Comparison of ENCODE assay signal across 30 mouse cellular contexts in the genomic region with DNA sequence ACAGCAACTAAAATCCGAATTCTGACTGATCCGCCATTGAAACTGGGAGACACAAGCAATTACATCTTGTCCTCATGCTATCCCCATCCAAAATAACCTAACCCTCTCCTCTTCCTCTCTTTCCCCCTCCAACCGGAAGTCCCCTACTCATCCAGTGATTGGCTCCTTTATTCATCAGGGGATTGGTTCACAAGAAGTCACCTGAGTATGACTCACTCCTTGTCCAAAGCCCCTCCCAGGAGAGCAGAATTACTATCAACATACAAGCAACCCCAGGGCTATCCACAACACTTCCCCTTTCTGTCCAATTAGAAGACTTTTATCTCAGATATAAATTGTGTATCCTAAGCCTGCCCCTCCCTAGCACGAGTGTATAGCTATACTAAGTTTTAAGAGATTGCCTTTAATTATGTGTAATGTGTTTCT. TPM values are rescaled to one million over a fixed set of nuclear protein-coding genes. Genes with fewer than 3 reads are reported as not detected.
DNase-seq lines count a peak whose midpoint lies in the region; ATAC-seq and TF ChIP-seq lines count a peak whose summit lies in the region.
"Had no signal": no experiment of that assay in that cellular context is flagged by ENCODE, and none has a peak within 500 bp of the region (broad histone marks: within the 10 kb centered on the region; RNA-seq: fewer than 3 reads in every experiment).

No protein-coding gene starts in this region.

- ATAC-seq in liver, embryonic 13.5 days (ENCODE audit: low read depth): peak; percentile 58; the same call in 1 of the 2 replicates
- peak; percentile 77 for ATAC-seq in G1E (ENCODE audit: extremely low read depth, insufficient number of reproducible peaks, low FRiP score, poor library complexity, severe bottlenecking)
- ATAC-seq in lung, postnatal 0 days: no peak
- ATAC-seq in neural tube, embryonic 15.5 days (ENCODE audit: low FRiP score): no peak
- ATAC-seq: CD4-positive, CD25-positive, alpha-beta regulatory T cell, adult 4 months; forebrain, postnatal 0 days; hindbrain, embryonic 16.5 days; midbrain, embryonic 13.5 days had no signal

- H3K36me3 ChIP-seq in liver, embryonic 13.5 days: 0 out of 2 replicates have a peak, but pooled peaks cover 7% of the 10 kb centered on the region
- peaks cover 48% of the 10 kb centered on the region for H3K36me3 ChIP-seq in G1E (replicated peaks)
- H3K36me3 ChIP-seq in lung, postnatal 0 days (ENCODE audit: insufficient read depth, low read length): peaks cover 6% of the 10 kb centered on the region; the same call in 1 of the 2 replicates
- H3K36me3 ChIP-seq in neural tube, embryonic 15.5 days: peaks cover 48% of the 10 kb centered on the region

- no peak for TF ChIP-seq CTCF in G1E (IDR thresholded peaks at IDR 0.05; ENCODE audit: low read depth, low read length)
- no peak for TF ChIP-seq CTCF in bone marrow macrophage, adult 2 months (IDR thresholded peaks at IDR 0.05; ENCODE audit: low read depth, low read length)
- TF ChIP-seq CTCF in lung, postnatal 0 days (IDR thresholded peaks at IDR 0.05): no peak

- H3K4me3 ChIP-seq in liver, embryonic 13.5 days (replicated peaks): no peak overlapping the region
- no peak overlapping the region for H3K4me3 ChIP-seq in G1E (ENCODE audit: low read depth, low read length)
- no peak overlapping the region for H3K4me3 ChIP-seq in bone marrow macrophage, adult 2 months (ENCODE audit: insufficient read depth, low read length)
- H3K4me3 ChIP-seq in lung, postnatal 0 days (ENCODE audit: low read depth, low read length): no peak overlapping the region
- no peak overlapping the region for H3K4me3 ChIP-seq in neural tube, embryonic 15.5 days (replicated peaks)
- H3K4me3 ChIP-seq: embryonic facial prominence, embryonic 10.5 days; embryonic facial prominence, embryonic 15.5 days; forebrain, embryonic 12.5 days; left cerebral cortex, adult 2 months; limb, embryonic 12.5 days; lung, embryonic 15.5 days; megakaryocyte, embryonic 14.5 days; midbrain, embryonic 13.5 days; neural tube, embryonic 13.5 days; stomach, embryonic 15.5 days had no signal

- TF ChIP-seq EP300 in lung, postnatal 0 days (IDR thresholded peaks at IDR 0.05): no peak

- no peak overlapping the region for H3K4me2 ChIP-seq in liver, embryonic 13.5 days
- H3K4me2 ChIP-seq in lung, postnatal 0 days (replicated peaks; ENCODE audit: low read depth, low read length): no peak overlapping the region
- H3K4me2 ChIP-seq in neural tube, embryonic 15.5 days: no peak overlapping the region
- H3K4me2 ChIP-seq: embryonic facial prominence, embryonic 15.5 days; forebrain, embryonic 12.5 days; limb, embryonic 12.5 days; lung, embryonic 15.5 days; midbrain, embryonic 13.5 days; neural tube, embryonic 13.5 days; stomach, embryonic 15.5 days had no signal

- no peak for TF ChIP-seq POLR2A in bone marrow macrophage, adult 2 months (IDR thresholded peaks at IDR 0.05; ENCODE audit: borderline replicate concordance, low read depth, low read length)

- no peaks in the 10 kb centered on the region for H3K27me3 ChIP-seq in liver, embryonic 13.5 days
- no peaks in the 10 kb centered on the region for H3K27me3 ChIP-seq in G1E (ENCODE audit: insufficient read depth, low read length)
- H3K27me3 ChIP-seq in lung, postnatal 0 days (replicated peaks; ENCODE audit: insufficient read depth, low read length): no peaks in the 10 kb centered on the region
- H3K27me3 ChIP-seq in neural tube, embryonic 15.5 days (replicated peaks): no peaks in the 10 kb centered on the region
- H3K27me3 ChIP-seq: embryonic facial prominence, embryonic 15.5 days; forebrain, embryonic 12.5 days; limb, embryonic 12.5 days; lung, embryonic 15.5 days; megakaryocyte, embryonic 14.5 days; midbrain, embryonic 13.5 days; neural tube, embryonic 13.5 days; stomach, embryonic 15.5 days had no signal

- no peak for DNase-seq in liver, embryonic 13.5 days
- DNase-seq in liver (no peak), G1E (ENCODE audit: low spot score) (no peak)
- DNase-seq in lung, postnatal 0 days (ENCODE audit: low spot score): no peak
- no peak for DNase-seq in right cerebral cortex, postnatal 10 days (ENCODE audit: low spot score in 2 of 2)
- no peak for DNase-seq in kidney, adult 9 months
- DNase-seq: adrenal gland, postnatal 25 days; cerebellum, adult 2 months; cerebellum, postnatal 14 days; forebrain, postnatal 0 days; heart, postnatal 14 days; kidney, postnatal 14 days; lung, postnatal 36 days; right cerebral cortex, postnatal 14 days had no signal

- no peak overlapping the region for H3K9ac ChIP-seq in liver, embryonic 13.5 days
- H3K9ac ChIP-seq in lung, postnatal 0 days (replicated peaks; ENCODE audit: low read depth): no peak overlapping the region
- no peak overlapping the region for H3K9ac ChIP-seq in neural tube, embryonic 15.5 days (replicated peaks)
- H3K9ac ChIP-seq: embryonic facial prominence, embryonic 15.5 days; forebrain, embryonic 12.5 days; forebrain, postnatal 0 days; limb, embryonic 12.5 days; liver, embryonic 14.5 days; lung, embryonic 15.5 days; midbrain, embryonic 13.5 days; neural tube, embryonic 13.5 days; stomach, embryonic 15.5 days had no signal

- 66% methylated on average over 4 of the region's 4 CpGs for WGBS in liver, embryonic 13.5 days (ENCODE audit: insufficient replicate concordance)
- 82% methylated on average over 4 of the region's 4 CpGs for WGBS in lung, postnatal 0 days
- 88% methylated on average over 4 of the region's 4 CpGs for WGBS in neural tube, embryonic 15.5 days

- no peak overlapping the region for H3K27ac ChIP-seq in liver, embryonic 13.5 days
- H3K27ac ChIP-seq in bone marrow macrophage, adult 2 months (ENCODE audit: insufficient read depth, low read depth, low read length): peak overlapping the region; percentile 42
- no peak overlapping the region for H3K27ac ChIP-seq in lung, postnatal 0 days (ENCODE audit: low read length)
- no peak overlapping the region for H3K27ac ChIP-seq in neural tube, embryonic 15.5 days (replicated peaks)
- H3K27ac ChIP-seq: embryonic facial prominence, embryonic 10.5 days; embryonic facial prominence, embryonic 15.5 days; forebrain, embryonic 12.5 days; left cerebral cortex, adult 2 months; limb, embryonic 12.5 days; liver, embryonic 14.5 days; lung, embryonic 15.5 days; midbrain, embryonic 13.5 days; neural tube, embryonic 13.5 days; stomach, embryonic 15.5 days had no signal

- H3K4me1 ChIP-seq in liver, embryonic 13.5 days (replicated peaks): peaks cover 3% of the 10 kb centered on the region; the same call in 1 of the 2 replicates
- H3K4me1 ChIP-seq in G1E (ENCODE audit: insufficient read depth, low read depth, low read length): peaks cover 12% of the 10 kb centered on the region
- peaks cover 48% of the 10 kb centered on the region for H3K4me1 ChIP-seq in bone marrow macrophage, adult 2 months (ENCODE audit: control insufficient read depth, insufficient read depth, low read length)
- H3K4me1 ChIP-seq in lung, postnatal 0 days (ENCODE audit: insufficient read depth, low read depth, low read length): no peaks in the 10 kb centered on the region
- no peaks in the 10 kb centered on the region for H3K4me1 ChIP-seq in neural tube, embryonic 15.5 days
- H3K4me1 ChIP-seq: embryonic facial prominence, embryonic 10.5 days; embryonic facial prominence, embryonic 15.5 days; forebrain, embryonic 12.5 days; limb, embryonic 12.5 days; lung, embryonic 15.5 days; midbrain, embryonic 13.5 days; neural tube, embryonic 13.5 days; stomach, embryonic 15.5 days had no signal

- no peaks in the 10 kb centered on the region for H3K9me3 ChIP-seq in liver, embryonic 13.5 days (replicated peaks)
- H3K9me3 ChIP-seq in G1E (replicated peaks): no peaks in the 10 kb centered on the region
- H3K9me3 ChIP-seq in lung, postnatal 0 days (ENCODE audit: low read length): no peaks in the 10 kb centered on the region
- H3K9me3 ChIP-seq in neural tube, embryonic 15.5 days (replicated peaks): no peaks in the 10 kb centered on the region
- H3K9me3 ChIP-seq: embryonic facial prominence, embryonic 10.5 days; embryonic facial prominence, embryonic 15.5 days; forebrain, embryonic 12.5 days; limb, embryonic 12.5 days; lung, embryonic 15.5 days; megakaryocyte, embryonic 14.5 days; midbrain, embryonic 13.5 days; neural tube, embryonic 13.5 days; stomach, embryonic 15.5 days had no signal

RNA-seq across cellular contexts. Expression of a gene that starts 28.1 kb away (rescaled TPM):
- polyA plus RNA-seq in liver, embryonic 13.5 days (2015; fragmentation: Nextera tagmentation; extraction: Ambion mirVana): 11.4 and 14.4 TPM in 2 replicates
- 20.5 and 21.2 TPM in 2 replicates for total RNA-seq in G1E (2014; fragmentation: Nextera tagmentation)
- total RNA-seq in G1E (2017): 13.3 and 19.7 TPM in 2 replicates
- polyA plus RNA-seq in G1E (2012): 0.46 and 1.0 TPM in 2 replicates
- polyA plus RNA-seq in bone marrow macrophage, adult 2 months (2012; ENCODE audit: insufficient read depth, insufficient read length, missing spikeins): 52.4 and 58.7 TPM in 2 replicates
- 57.2 and 64.6 TPM in 2 replicates for polyA plus RNA-seq in lung, postnatal 0 days (2015; fragmentation: Nextera tagmentation; extraction: Ambion mirVana)
- polyA plus RNA-seq in neural tube, embryonic 15.5 days (2015; fragmentation: Nextera tagmentation; extraction: Ambion mirVana): 40.7 and 46.2 TPM in 2 replicates

RNA-seq across cellular contexts. Expression of a gene that starts 36.0 kb away (rescaled TPM):
- polyA plus RNA-seq in liver, embryonic 13.5 days (2015; fragmentation: Nextera tagmentation; extraction: Ambion mirVana): 172 and 185 TPM in 2 replicates
- total RNA-seq in G1E (2014; fragmentation: Nextera tagmentation): 91.3 and 125 TPM in 2 replicates
- 87.8 and 125 TPM in 2 replicates for total RNA-seq in G1E (2017)
- polyA plus RNA-seq in G1E (2012): 282 and 363 TPM in 2 replicates
- polyA plus RNA-seq in bone marrow macrophage, adult 2 months (2012; ENCODE audit: insufficient read depth, insufficient read length, missing spikeins): 53.4 and 65.6 TPM in 2 replicates
- 163 and 210 TPM in 2 replicates for polyA plus RNA-seq in lung, postnatal 0 days (2015; fragmentation: Nextera tagmentation; extraction: Ambion mirVana)
- polyA plus RNA-seq in neural tube, embryonic 15.5 days (2015; fragmentation: Nextera tagmentation; extraction: Ambion mirVana): 159 and 162 TPM in 2 replicates

RNA-seq across cellular contexts. Expression of a gene that starts 36.0 kb away (rescaled TPM):
- polyA plus RNA-seq in liver, embryonic 13.5 days (2015; fragmentation: Nextera tagmentation; extraction: Ambion mirVana): 22.0 and 25.7 TPM in 2 replicates
- total RNA-seq in G1E (2014; fragmentation: Nextera tagmentation) (49.3 and 50.3 TPM in 2 replicates), G1E (2017) (38.5 and 47.4 TPM in 2 replicates)
- 5.3 and 6.9 TPM in 2 replicates for polyA plus RNA-seq in G1E (2012)
- polyA plus RNA-seq in bone marrow macrophage, adult 2 months (2012; ENCODE audit: insufficient read depth, insufficient read length, missing spikeins): 12.0 and 13.3 TPM in 2 replicates
- 1.8 and 2.2 TPM in 2 replicates for polyA plus RNA-seq in lung, postnatal 0 days (2015; fragmentation: Nextera tagmentation; extraction: Ambion mirVana)
- 5.5 and 12.3 TPM in 2 replicates for polyA plus RNA-seq in neural tube, embryonic 15.5 days (2015; fragmentation: Nextera tagmentation; extraction: Ambion mirVana)
- total RNA-seq: gastrocnemius, adult 8-10 months had no signal

Comparison
In these comparisons a context has a peak if more than half of its experiments do, and no peak if none do; other contexts are left out.
1. ATAC-seq: peak in liver, embryonic 13.5 days (single experiment) and G1E (single experiment); none in lung, postnatal 0 days (single experiment) and neural tube, embryonic 15.5 days (single experiment).